Mouse (Mus musculus): ENCODE results near the gene Igdcc3.
"Not testable (repeated sequence)": the region's sequence is repeated elsewhere in the genome, so short reads cannot be mapped to it uniquely, and the experiment has no call there.

Gene Igdcc3

DNA sequence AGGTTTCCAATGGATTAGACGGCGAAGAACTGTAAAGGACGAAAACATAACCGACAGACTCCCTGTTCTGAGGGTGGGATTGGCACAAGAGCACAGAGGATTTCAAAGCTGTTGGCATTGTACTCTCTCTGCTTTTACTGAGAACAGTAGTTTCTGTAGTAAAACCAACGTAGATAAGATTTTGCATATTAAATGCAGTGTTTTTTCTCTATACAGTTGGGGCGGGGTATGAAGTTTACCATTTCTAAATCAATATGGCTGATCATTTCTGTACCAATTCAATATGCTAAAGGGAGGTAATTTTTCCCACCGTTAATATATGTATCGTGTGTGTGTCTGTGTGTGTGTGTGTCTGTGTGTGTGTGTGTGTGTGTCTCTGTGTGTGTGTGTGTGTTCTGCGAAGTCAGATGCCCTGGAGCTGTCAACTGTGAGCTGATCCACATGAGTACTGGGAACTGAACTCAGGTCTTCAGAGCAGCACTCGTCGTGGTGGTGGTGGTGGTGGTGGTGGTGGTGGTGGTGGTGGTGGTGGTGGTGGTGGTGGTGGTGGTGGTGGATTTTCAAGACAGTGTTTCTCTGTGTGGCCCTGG is 61.3 kb downstream of the Igdcc3 start:
- no peak for DNase-seq (ENCODE audit: low read depth, low spot score)

DNA sequence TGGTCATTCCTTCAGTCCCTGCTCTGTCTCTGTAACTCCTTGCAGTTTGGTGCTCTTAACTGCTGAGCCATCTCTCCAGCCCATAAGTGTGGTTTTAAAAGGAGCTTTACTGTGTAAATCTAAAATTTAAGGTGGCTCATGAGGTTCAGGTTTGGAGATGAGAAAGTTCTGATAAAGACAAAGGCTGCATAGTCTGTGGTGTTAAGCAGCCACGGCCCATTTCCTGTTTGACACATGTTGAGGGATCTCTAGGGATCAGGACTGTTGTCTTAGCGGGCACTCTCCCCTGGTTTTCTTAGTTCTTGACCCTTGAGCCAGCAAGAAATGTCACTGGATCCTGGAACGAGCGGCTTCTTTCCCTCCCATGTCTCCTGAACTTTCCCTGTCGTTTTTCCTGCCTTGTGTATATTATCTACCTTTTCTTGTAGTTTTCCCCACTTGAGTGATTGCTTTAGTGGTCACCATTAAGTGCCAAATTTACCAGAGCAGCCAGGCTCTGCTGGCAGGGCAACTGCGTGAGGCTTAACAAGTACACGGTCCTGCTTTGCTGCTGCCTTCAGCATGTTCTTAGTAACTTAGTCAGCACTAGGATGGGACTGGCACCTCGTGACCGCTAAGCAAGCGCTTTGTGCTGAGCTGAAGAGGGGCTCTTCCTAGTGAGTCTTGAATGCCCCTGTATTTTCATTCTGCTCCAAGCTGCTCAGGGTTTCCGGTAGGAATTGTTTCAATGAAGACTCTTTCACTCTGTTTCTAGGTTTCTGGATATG is 64.2 kb downstream of the Igdcc3 start:
- DNase-seq (ENCODE audit: low read depth, low spot score): no peak

DNA sequence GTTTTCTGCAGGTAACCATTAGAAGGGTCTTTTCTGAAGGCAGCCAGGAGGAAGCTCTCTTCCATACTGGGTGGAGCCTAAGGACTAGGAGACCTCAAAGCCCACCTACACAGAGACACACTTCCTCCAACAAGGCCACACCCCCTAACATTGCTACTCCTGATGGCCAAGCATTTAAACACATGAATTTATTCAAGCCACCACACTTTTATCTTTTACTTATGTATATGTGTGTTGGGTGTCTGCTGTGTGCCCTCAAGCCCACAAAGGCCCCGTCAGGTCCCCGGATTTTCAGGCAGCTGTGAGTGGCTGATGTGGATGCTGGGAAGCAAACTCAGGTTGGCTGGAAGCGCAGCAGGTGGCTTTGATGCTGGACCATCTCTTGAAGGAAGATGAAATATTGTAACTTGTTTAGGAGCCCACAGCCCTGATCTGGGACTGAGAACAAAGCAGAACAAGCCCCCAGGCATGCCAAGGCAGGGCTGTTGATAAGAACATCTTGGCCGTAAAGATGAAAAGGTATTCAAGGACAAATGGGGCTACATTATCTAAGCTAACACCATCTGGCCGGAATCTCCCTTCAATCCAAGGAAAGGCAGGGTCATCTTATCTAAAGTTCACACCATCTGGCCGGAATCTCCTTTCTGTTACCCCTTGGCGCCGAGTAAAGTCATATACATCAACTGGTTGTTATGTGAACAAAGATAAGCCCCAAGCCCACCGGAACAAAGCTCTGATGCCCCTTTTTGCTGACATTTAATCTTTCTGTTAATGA is 66.2 kb downstream of the Igdcc3 start:
- not testable (repeated sequence) for DNase-seq (ENCODE audit: low read depth, low spot score)

DNA sequence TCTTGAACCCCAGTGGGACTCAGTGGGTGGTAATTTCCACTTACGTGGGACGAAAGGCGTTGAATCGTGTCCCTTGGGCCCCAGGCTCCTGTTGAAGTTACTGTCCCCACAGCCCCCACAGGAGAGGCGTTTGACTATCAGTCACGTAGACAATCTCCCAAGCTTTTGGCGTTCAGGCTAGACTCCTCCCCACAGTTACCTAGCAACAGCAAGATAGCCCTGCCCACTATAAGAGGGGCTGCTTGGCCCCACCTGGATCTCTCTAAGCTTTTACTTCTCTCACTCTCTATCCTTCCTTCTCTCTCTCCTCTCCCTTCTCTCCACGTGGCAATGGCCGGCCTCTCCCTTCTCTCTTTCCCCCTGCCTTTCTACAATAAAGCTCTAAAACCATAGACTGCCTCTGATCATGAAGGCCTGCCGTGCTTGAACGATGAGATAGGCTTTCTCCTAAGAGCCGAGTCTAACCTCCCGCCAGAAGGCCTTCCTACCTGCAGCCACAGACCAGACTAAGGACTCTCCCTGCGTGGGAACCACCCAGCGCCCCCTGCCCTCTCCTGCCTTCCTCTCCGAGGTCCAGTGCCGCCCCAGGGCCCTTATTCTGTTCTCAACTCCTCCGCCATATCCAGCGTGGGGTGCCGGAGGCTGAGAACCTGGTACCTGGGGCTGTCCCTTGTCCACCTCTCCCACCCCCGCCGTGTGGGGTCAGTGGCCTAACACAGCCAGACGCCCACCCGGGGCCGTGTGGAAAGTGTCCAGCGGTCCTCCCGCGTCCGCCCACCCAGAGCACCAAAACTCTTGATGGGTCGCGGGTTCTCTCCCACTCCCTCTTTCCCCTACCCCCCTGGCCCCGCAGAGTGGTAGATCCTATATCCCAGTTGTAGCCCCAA is 67.5 kb downstream of the Igdcc3 start:
- DNase-seq (ENCODE audit: low read depth, low spot score): no peak

DNA sequence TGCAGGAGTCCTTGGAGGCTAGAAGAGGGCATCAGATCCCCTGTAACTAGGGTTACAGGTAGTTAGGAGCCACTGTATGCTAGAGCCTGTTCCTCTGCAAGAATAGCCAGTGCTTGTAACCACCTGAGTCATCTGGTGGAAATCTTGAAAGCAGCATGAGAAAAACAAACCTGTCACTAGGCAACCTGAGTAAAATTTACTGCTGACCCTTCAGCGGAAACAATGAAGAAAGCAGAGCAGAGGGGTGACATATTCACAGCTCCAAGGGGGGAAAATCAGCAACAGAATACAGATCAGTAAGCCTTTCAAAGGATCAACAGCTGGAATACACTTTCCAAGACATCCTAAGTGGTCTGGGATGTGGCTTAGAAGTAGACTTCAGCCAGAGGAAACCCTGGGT is 70.6 kb downstream of the Igdcc3 start:
- DNase-seq (ENCODE audit: low read depth, low spot score): no peak

DNA sequence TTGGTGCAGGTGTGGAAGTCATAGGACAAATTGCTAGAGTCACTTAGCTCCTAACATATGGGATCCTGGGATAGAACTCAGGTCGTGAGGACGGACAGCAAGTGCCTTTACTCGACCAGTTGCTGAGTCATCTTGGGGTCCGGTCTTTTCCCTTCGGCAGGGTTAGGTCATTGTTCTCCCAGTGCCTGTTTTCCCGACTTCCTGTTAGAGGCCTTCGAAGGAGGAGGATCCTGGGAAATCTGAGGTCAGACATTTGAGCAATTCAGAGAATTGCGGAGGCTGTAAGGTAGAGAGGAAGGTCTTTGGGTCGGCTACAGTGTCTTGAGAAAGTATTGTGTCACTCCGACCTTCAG is 73.4 kb downstream of the Igdcc3 start:
- no peak for DNase-seq (ENCODE audit: low read depth, low spot score)

DNA sequence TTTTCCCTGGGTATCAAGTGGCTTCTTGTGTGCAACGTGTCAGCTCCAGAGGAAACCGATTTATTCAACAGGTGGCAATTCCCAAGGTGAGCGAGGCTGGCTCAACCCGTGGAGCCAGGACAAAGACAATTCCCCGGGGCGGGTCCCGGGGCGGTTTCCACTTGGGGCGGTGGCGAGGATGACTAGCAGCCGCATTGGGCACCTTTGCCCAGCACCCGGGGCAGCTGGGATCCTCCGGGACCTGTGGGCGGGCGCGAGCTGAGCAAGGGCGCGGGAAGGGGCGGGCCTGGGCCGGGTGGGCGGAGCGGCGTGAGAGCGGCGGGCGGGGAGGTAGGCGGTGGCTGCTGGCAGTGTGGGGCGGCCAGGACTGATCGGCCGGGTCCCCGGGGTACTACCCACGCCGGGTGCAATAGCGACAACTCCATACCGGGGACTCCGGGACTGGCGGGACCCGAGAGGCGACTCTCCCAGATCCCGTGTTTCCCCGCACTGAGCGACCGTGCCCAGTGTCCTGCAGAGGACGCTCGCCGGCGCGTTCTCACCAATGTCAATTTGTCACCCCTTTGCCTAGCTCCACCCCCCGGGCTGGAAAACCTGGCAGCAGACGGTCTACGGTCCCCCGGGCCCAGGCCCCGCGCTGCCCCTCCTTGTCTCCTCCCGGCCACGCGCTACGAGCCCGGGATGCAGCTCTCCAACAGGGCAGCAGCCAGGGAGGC is 73.9 kb downstream of the Igdcc3 start:
- DNase-seq (ENCODE audit: low read depth, low spot score): no peak

DNA sequence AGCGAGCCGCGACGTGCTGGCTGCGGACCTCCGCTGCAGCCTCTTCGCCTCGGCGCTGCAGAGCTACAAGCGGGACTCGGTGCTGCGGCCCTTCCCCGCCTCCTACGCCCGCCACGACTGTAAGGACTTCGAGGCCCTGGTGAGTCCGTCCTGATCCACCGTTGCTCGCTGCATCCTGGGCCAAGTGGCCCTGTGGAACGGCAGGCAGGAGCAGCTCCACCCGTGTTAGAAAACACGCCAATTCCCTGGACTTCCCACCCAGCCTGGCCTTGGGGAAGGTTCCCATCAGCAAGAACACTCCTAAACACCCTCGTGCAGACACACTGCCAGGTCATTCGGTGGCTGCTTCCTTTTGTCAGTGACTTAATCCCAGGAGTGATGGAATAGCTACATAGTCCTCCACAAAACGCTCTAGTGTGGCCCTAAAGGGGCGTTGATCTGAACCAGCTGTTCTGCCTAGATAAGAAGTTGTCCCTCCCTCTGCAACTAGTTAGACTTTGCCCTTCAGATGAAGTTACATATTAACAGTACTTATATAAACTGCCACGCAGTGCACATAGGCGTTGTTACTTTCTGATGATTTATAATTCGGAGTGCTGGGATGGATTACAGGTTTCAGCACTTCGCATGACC is 74.6 kb downstream of the Igdcc3 start:
- no peak for DNase-seq (ENCODE audit: low read depth, low spot score)

DNA sequence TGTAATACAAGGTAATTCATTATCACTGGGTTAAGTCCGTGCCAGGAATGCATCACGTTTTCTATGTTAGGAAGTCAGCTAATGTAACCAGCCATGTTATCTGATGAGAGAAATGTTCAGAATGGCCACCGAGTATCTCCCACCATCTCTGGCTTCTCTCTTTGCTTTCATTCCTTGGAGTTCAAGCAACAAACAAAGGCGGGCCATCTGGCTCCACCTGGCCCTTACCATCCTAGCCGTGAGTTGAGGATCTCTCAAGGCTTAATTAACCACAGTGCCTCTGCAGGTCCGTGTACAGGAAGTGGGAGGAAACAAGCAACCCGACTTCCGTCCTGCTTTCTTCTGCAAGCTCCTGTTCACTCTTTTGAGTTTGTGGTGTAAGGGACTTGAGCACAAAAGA is 76.0 kb downstream of the Igdcc3 start:
- DNase-seq (ENCODE audit: low read depth, low spot score): no peak

DNA sequence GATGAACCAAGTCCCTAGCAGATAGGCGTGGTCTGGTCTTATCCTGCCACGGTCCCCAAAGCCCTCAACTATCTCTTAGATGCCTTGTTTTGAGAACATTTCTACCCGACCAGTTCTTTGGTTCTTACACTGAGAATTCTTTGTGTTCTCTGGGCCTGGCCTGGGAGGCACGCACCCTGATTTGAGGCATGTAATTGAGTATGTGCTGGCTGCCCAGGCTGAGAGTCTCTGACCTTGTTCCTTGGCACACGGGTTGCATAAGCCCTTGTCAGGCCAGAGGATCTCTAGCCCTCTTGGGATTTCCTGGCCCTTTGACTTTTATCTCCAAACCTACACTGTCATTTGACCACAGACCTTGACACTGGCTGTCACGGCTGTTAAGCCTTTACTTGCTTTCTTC is 76.7 kb downstream of the Igdcc3 start:
- no peak for DNase-seq (ENCODE audit: low read depth, low spot score)

DNA sequence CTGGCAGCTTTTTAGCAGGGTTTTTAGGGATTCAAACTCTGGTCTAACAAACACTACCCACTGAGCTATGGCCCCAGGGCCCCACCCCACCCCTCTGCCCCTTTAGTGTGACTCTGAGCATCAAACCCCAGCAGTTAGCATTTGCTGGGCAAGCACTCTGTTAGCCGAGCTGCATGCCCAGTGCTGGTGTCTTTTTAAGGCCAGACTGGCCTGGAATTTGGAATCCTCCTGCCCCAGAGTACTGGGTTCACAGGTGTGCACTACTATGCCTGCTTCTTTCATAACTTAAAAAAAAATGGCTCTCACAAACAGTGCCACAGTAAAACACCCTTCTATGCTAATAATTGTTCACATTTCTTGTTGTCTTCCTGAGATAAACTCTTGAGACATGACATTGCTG is 77.9 kb downstream of the Igdcc3 start:
- DNase-seq (ENCODE audit: low read depth, low spot score): no peak

DNA sequence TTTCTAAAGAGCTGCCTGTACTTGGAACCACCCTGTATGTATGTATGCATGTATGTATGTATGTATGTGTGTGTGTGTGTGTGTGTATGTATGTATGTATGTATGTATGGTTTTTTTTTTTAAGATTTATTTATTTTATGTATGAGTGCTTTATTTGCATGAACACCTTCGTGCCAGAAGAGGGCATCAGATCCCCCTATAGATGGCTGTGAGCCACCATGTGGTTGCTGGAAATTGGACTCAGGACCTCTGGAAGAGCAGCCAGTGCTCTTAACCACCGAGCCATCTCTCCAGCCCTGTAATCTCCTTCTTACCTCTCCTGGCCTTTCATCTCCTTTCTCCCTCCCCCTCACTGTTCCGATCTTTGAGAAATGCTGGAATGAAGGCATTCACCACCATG is 79.4 kb downstream of the Igdcc3 start:
- DNase-seq (ENCODE audit: low read depth, low spot score): not testable (repeated sequence)

DNA sequence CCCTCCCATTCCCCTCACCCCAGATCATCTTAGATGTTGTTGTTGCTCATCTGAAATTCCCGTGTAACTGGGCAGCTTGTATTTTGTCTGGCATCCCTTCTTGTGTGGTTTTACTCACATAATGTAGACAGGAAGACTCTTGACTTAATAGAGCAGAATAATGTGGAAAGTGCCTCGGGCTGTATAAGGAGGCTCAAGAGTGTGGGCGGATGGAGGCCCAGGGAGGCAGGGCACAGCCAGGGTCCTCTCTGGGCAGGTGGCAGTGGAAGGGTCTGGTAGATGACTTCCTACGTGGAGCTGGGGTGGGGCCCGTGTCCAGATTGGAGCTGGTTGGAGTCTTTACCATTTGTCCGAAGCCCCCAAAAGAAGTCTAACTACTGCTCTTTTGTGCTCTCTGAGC is 82.9 kb downstream of the Igdcc3 start:
- no peak for DNase-seq (ENCODE audit: low read depth, low spot score)

DNA sequence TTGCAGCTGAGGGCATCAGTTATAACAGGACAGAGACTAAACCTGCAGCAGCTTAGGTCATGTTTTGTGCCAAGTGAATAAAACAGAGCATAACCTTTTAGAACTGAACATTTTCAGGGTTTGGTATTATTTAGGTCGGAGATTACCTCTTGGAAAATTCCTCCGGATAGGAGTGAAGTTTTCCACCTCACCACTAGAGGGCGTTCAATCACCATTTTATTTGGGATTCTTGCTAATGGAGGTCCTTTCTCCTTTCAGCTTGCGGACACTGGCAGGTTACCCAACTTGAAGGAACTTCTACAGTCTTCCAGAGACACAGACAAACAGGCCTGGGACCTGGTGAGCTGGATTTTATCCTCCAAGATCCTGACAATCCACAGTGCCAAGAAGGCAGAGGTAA is 84.8 kb downstream of the Igdcc3 start:
- DNase-seq (ENCODE audit: low read depth, low spot score): no peak

DNA sequence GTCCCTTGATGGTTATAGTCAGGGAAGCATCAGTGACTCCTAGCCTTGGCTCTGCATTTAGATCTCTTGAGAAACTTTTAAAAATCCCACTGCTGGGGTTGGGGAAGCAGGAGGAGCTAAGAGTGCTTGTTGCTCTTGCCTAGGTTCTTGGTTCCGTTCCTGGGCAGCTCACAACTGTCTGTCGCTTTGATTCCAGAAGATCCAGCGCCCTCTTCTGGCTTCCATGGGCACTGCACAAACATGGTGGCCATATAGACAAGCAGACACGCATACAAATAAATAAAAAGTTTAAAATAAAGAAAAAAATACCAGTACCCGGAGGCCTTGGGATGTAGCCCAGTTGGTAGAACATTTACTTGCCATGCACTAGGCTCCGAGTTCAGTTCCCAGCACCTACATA is 89.3 kb downstream of the Igdcc3 start:
- no peak for DNase-seq (ENCODE audit: low read depth, low spot score)

DNA sequence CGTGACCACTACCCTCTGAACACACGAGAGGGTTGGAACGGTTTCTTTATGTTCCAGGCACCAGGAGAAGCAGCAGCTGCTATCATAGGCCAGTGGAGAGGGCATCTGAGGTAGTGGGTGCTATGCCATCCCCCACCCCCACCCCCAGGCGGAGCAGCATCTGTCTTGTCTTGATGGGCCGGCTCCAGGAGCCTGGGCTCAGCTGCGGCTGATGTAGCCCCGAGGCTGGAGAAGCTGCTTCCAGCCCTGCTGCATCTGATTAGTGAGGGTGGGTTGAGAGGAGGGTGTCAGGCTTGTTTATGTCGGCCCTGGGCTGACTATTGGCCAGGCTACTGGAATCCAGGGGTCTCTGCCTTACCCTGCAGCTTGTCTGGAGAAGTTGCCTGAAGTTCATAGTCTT is 90.3 kb downstream of the Igdcc3 start:
- no peak for DNase-seq (ENCODE audit: low read depth, low spot score)

DNA sequence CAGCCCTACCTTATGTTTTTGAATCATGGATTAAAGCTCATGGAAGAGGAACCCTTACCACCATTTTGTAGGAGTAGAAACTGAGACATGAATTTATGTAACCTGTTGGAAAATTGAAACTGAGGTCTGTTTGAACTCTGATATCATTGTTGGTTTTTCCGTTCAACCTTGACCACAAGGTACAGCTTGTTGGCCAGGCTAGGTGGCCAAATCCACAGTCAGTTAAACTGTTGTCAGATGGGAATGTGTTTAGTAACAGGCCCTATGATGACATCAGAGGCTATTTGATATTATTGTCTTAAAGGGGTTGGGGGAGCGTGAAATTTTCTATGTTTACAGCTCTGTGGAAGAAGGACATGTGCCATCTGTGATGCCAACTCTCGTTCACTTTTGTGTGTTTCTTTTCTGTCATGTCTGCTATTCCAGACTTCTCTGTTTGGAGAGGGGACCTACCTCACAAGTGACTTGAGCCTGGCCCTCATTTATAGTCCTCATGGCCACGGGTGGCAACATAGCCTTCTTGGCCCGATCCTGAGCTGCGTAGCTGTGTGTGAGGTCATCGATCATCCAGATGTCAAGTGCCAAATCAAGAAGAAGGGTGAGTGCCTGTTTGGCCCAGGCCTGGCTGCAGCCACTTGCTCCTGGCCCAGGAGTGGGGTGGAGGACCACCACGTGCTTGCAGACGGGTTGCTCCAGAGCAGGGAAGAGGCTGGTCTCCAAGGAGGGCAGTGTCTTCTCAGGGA is 92.4 kb downstream of the Igdcc3 start:
- no peak for DNase-seq (ENCODE audit: low read depth, low spot score)

DNA sequence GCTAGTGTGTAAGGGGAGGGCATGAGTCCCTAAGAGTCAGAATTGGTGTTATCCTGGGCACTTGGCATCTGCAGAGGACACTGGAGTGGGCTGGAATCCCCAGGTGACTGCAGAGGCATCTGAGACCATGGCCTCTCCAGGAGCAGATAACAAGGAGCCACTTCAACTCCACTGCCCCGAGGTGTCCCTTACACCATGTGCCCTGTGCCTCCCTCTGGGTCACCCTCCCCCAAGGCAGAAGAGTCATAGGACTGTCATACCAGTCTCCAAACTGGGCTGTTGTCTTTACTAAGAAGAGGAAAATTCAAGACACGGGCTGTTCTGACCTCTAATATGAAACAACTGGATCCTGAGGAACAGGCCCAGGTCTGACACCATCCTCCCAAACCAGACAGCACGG is 93.7 kb downstream of the Igdcc3 start:
- DNase-seq (ENCODE audit: low read depth, low spot score): no peak

Measured in retina, adult 2 months (tissue).